Mouse (Mus musculus) limb, embryonic 15.5 days (tissue): ENCODE results near the gene Schip1. TPM values are rescaled to one million over a fixed set of nuclear protein-coding genes. Genes with fewer than 3 reads are reported as not detected.
A peak's percentile ranks its signal among the peaks of the same experiment; 100 is the strongest.

ENCODE experiments used
- ATAC-seq: fragments of 200-750 bp; cut with Nextera tagmentation; 2 replicates; pipeline ENCODE4 v1.8.0; 2017; ENCODE audit warnings: low read depth, moderate TSS enrichment; ENCODE audit not compliant: insufficient number of reproducible peaks, low FRiP score, low TSS enrichment
- H3K27ac ChIP-seq: fragments of 300-500 bp; sonication (generic); 2 replicates; pipeline ENCODE4 v1.5.1; 2015; ENCODE audit warnings: moderate library complexity, mild to moderate bottlenecking, inconsistent platforms
- H3K27me3 ChIP-seq: fragments of 300-500 bp; sonication (generic); 2 replicates; pipeline ENCODE4 v1.6.1; 2015; ENCODE audit warnings: inconsistent platforms
- H3K36me3 ChIP-seq: fragments of 300-500 bp; sonication (generic); 2 replicates; pipeline ENCODE4 v1.6.1; 2015; ENCODE audit warnings: inconsistent platforms
- H3K4me1 ChIP-seq: fragments of 300-500 bp; sonication (generic); 2 replicates; pipeline ENCODE4 v1.6.1; 2015; ENCODE audit warnings: inconsistent platforms
- H3K4me2 ChIP-seq: fragments of 300-500 bp; sonication (generic); 2 replicates; pipeline ENCODE4 v1.6.1; 2015; ENCODE audit warnings: mild to moderate bottlenecking, inconsistent platforms
- H3K4me3 ChIP-seq: fragments of 300-500 bp; sonication (generic); 2 replicates; pipeline ENCODE4 v1.5.1; 2015; ENCODE audit warnings: mild to moderate bottlenecking, inconsistent platforms
- H3K9ac ChIP-seq: fragments of 300-500 bp; sonication (generic); 2 replicates; pipeline ENCODE4 v1.6.1; 2015; ENCODE audit warnings: inconsistent platforms
- H3K9me3 ChIP-seq: fragments of 300-500 bp; sonication (generic); 2 replicates; pipeline ENCODE4 v1.6.1; 2016; ENCODE audit warnings: inconsistent platforms
- WGBS: fragments of 180-500 bp; shearing (Covaris S2); methylation state at CpG from one replicate; pipeline ENCODE4 v1.1.7; 2015; 5-methylcytosine and 5-hydroxymethylcytosine counted together
- polyA plus RNA-seq: library from polyadenylated mRNA; unstranded; fragments of >200 nt; fragmentation: Nextera tagmentation; extraction: Ambion mirVana; gene quantifications from 2 replicates; pipeline ENCODE4 v1.2.1, GENCODE M21; 2015

Schip1 gene
- polyA plus RNA-seq, 1 experiment from 2014 or later: 16.1 TPM

- Histone ChIP-seq H3K27me3 (no peaks in the 10 kb centered on the region), H3K4me2 (no peak overlapping the region), H3K9ac (no peak overlapping the region), H3K9me3 (no peaks in the 10 kb centered on the region), H3K4me3 (no peak overlapping the region), H3K4me1 (peaks cover 12% of the 10 kb centered on the region), H3K27ac (no peak overlapping the region), H3K36me3 (no peaks in the 10 kb centered on the region)
- 52% methylated on average over 7 of the region's 7 CpGs for WGBS
- ATAC-seq: no peak
These were observed 442.2 kb downstream of the Schip1 start for GRCm38 (mm10) chr3:68506769-68507318.

GRCm38 (mm10) chr3:68508629-68509028 lies 444.0 kb downstream of the Schip1 start:
- Histone ChIP-seq H3K36me3 (no peaks in the 10 kb centered on the region), H3K27me3 (no peaks in the 10 kb centered on the region), H3K9ac (no peak overlapping the region), H3K27ac (peak overlapping the region; percentile 51; the same call in 1 of the 2 replicates), H3K9me3 (no peaks in the 10 kb centered on the region), H3K4me1 (peaks cover 12% of the 10 kb centered on the region), H3K4me2 (no peak overlapping the region), H3K4me3 (no peak overlapping the region)
- no peak for ATAC-seq
- 38% methylated on average over 6 of the region's 6 CpGs for WGBS

- H3K4me1 ChIP-seq: peaks cover 12% of the 10 kb centered on the region
- no peak overlapping the region for H3K27ac ChIP-seq
These were observed 446.3 kb downstream of the Schip1 start for GRCm38 (mm10) chr3:68510872-68511271.

GRCm38 (mm10) chr3:68511744-68512143 lies 447.1 kb downstream of the Schip1 start:
- ATAC-seq: no peak
- WGBS: 86% methylated on average over 4 of the region's 4 CpGs
- no peak overlapping the region for H3K27ac ChIP-seq

More at GRCm38 (mm10) chr3:68510872-68511271, 446.3 kb downstream of the Schip1 start:
- Histone ChIP-seq H3K9ac (no peak overlapping the region), H3K36me3 (no peaks in the 10 kb centered on the region), H3K4me2 (no peak overlapping the region), H3K9me3 (no peaks in the 10 kb centered on the region), H3K4me3 (no peak overlapping the region), H3K27me3 (no peaks in the 10 kb centered on the region)
- 87% methylated on average over 5 of the region's 5 CpGs for WGBS
- no peak for ATAC-seq

GRCm38 (mm10) chr3:68512327-68512726 lies 447.7 kb downstream of the Schip1 start:
- WGBS: 66% methylated on average over 11 of the region's 11 CpGs
- no peaks in the 10 kb centered on the region for H3K27me3 ChIP-seq
- no peaks in the 10 kb centered on the region for H3K36me3 ChIP-seq
- no peak overlapping the region for H3K4me3 ChIP-seq
- H3K4me1 ChIP-seq: peaks cover 12% of the 10 kb centered on the region
- H3K9ac ChIP-seq: no peak overlapping the region
- ATAC-seq: no peak
- no peak overlapping the region for H3K27ac ChIP-seq
- H3K4me2 ChIP-seq: no peak overlapping the region
- no peaks in the 10 kb centered on the region for H3K9me3 ChIP-seq

More at GRCm38 (mm10) chr3:68511744-68512143, 447.1 kb downstream of the Schip1 start:
- Histone ChIP-seq H3K4me3 (no peak overlapping the region), H3K9me3 (no peaks in the 10 kb centered on the region), H3K27me3 (no peaks in the 10 kb centered on the region), H3K9ac (no peak overlapping the region), H3K4me2 (no peak overlapping the region), H3K36me3 (no peaks in the 10 kb centered on the region), H3K4me1 (peaks cover 12% of the 10 kb centered on the region)

GRCm38 (mm10) chr3:68513340-68514119 lies 448.9 kb downstream of the Schip1 start:
- H3K4me1 ChIP-seq: peaks cover 10% of the 10 kb centered on the region
- no peak overlapping the region for H3K4me2 ChIP-seq
- H3K27ac ChIP-seq: no peak overlapping the region
- ATAC-seq: no peak
- no peaks in the 10 kb centered on the region for H3K36me3 ChIP-seq
- no peaks in the 10 kb centered on the region for H3K9me3 ChIP-seq
- no peak overlapping the region for H3K4me3 ChIP-seq
- H3K27me3 ChIP-seq: no peaks in the 10 kb centered on the region
- WGBS: 63% methylated on average over 7 of the region's 7 CpGs
- H3K9ac ChIP-seq: no peak overlapping the region

GRCm38 (mm10) chr3:68514120-68514497 lies 449.5 kb downstream of the Schip1 start:
- H3K36me3 ChIP-seq: no peaks in the 10 kb centered on the region
- 88% methylated on average over 3 of the region's 3 CpGs for WGBS

GRCm38 (mm10) chr3:68514717-68515116 lies 450.1 kb downstream of the Schip1 start:
- no peak for ATAC-seq
- H3K27ac ChIP-seq: no peak overlapping the region

More at GRCm38 (mm10) chr3:68514120-68514497, 449.5 kb downstream of the Schip1 start:
- no peak for ATAC-seq
- no peak overlapping the region for H3K4me3 ChIP-seq
- no peak overlapping the region for H3K4me2 ChIP-seq
- no peak overlapping the region for H3K27ac ChIP-seq
- H3K9me3 ChIP-seq: no peaks in the 10 kb centered on the region
- no peak overlapping the region for H3K9ac ChIP-seq
- peaks cover 5% of the 10 kb centered on the region for H3K4me1 ChIP-seq
- H3K27me3 ChIP-seq: no peaks in the 10 kb centered on the region

GRCm38 (mm10) chr3:68516393-68517081 lies 451.9 kb downstream of the Schip1 start:
- H3K27ac ChIP-seq: no peak overlapping the region
- no peaks in the 10 kb centered on the region for H3K9me3 ChIP-seq
- H3K4me2 ChIP-seq: no peak overlapping the region
- H3K36me3 ChIP-seq: no peaks in the 10 kb centered on the region
- no peak for ATAC-seq
- no peak overlapping the region for H3K9ac ChIP-seq
- peaks cover 2% of the 10 kb centered on the region; the same call in 1 of the 2 replicates for H3K4me1 ChIP-seq
- H3K4me3 ChIP-seq: no peak overlapping the region
- WGBS: 67% methylated on average over 12 of the region's 12 CpGs
- H3K27me3 ChIP-seq: no peaks in the 10 kb centered on the region

More at GRCm38 (mm10) chr3:68514717-68515116, 450.1 kb downstream of the Schip1 start:
- no peaks in the 10 kb centered on the region for H3K27me3 ChIP-seq
- H3K9ac ChIP-seq: no peak overlapping the region
- H3K4me3 ChIP-seq: no peak overlapping the region
- peaks cover 2% of the 10 kb centered on the region; the same call in 1 of the 2 replicates for H3K4me1 ChIP-seq
- H3K9me3 ChIP-seq: no peaks in the 10 kb centered on the region
- H3K4me2 ChIP-seq: no peak overlapping the region
- 89% methylated on average over 3 of the region's 3 CpGs for WGBS
- H3K36me3 ChIP-seq: no peaks in the 10 kb centered on the region

GRCm38 (mm10) chr3:68517236-68517635 lies 452.6 kb downstream of the Schip1 start:
- Histone ChIP-seq H3K27ac (no peak overlapping the region), H3K4me2 (no peak overlapping the region), H3K4me3 (no peak overlapping the region), H3K9me3 (no peaks in the 10 kb centered on the region), H3K27me3 (no peaks in the 10 kb centered on the region), H3K9ac (no peak overlapping the region), H3K4me1 (peaks cover 2% of the 10 kb centered on the region; the same call in 1 of the 2 replicates), H3K36me3 (no peaks in the 10 kb centered on the region)
- ATAC-seq: no peak
- WGBS: 27% methylated on average over 7 of the region's 7 CpGs

- Histone ChIP-seq H3K9ac (no peak overlapping the region), H3K4me3 (no peak overlapping the region), H3K36me3 (no peaks in the 10 kb centered on the region), H3K9me3 (no peaks in the 10 kb centered on the region), H3K27ac (no peak overlapping the region), H3K4me1 (peaks cover 2% of the 10 kb centered on the region; the same call in 1 of the 2 replicates), H3K27me3 (no peaks in the 10 kb centered on the region), H3K4me2 (no peak overlapping the region)
- ATAC-seq: no peak
- WGBS: 64% methylated on average over 8 of the region's 8 CpGs
These were observed 453.4 kb downstream of the Schip1 start for GRCm38 (mm10) chr3:68518041-68518440.

- no peak overlapping the region for H3K9ac ChIP-seq
- no peaks in the 10 kb centered on the region for H3K36me3 ChIP-seq
- peaks cover 2% of the 10 kb centered on the region; the same call in 1 of the 2 replicates for H3K4me1 ChIP-seq
- no peak overlapping the region for H3K27ac ChIP-seq
- no peak overlapping the region for H3K4me3 ChIP-seq
- 91% methylated on average over 5 of the region's 5 CpGs for WGBS
- no peaks in the 10 kb centered on the region for H3K27me3 ChIP-seq
- no peak for ATAC-seq
- H3K4me2 ChIP-seq: no peak overlapping the region
- no peaks in the 10 kb centered on the region for H3K9me3 ChIP-seq
These were observed 454.0 kb downstream of the Schip1 start for GRCm38 (mm10) chr3:68518586-68518985.
